Mouse (Mus musculus) CH12.LX (cell line): ENCODE measurements around the gene Nfia. TPM values are rescaled to one million over a fixed set of nuclear protein-coding genes. Genes with fewer than 3 reads are reported as not detected.

Experiments used
- DNase-seq: peaks from one replicate; pipeline ENCODE4 v3.0.0-alpha.2; 2013; ENCODE audit errors: extremely low read depth
- H3K27ac ChIP-seq: 2 replicates; pipeline ENCODE4 v1.5.1; 2012; ENCODE audit warnings: low read depth, mild to moderate bottlenecking, control low read depth, moderate library complexity; ENCODE audit not compliant: insufficient read depth
- H3K27me3 ChIP-seq: replicated peaks from 2 replicates; pipeline ENCODE3; 2012; ENCODE audit warnings: inconsistent platforms
- H3K36me3 ChIP-seq, 2 experiments: replicated peaks in 1 of 2; 2 replicates each; pipeline versions ENCODE3 to v1.6.1; 2012; ENCODE audit warnings: inconsistent platforms in 1 of 2, low read length in 1 of 2, mild to moderate bottlenecking in 1 of 2, mixed read lengths in 1 of 2, moderate library complexity in 1 of 2; ENCODE audit not compliant: control insufficient read depth in 1 of 2, insufficient read depth in 1 of 2
- H3K4me1 ChIP-seq, 2 experiments: 2 replicates each; pipeline ENCODE4 v1.6.1; 2012; ENCODE audit warnings: inconsistent platforms in 1 of 2, moderate library complexity in 1 of 2; ENCODE audit not compliant: insufficient read depth in 2 of 2, control insufficient read depth in 1 of 2
- H3K4me2 ChIP-seq: 2 replicates; pipeline ENCODE4 v1.6.1; 2012; ENCODE audit warnings: low read depth, mild to moderate bottlenecking, control low read depth; ENCODE audit not compliant: poor library complexity, insufficient read depth, severe bottlenecking
- H3K4me3 ChIP-seq, 3 experiments: fragments of 150-350 bp in 1 of 3; sonication (generic) in 1 of 3; replicated peaks in 1 of 3; 2 replicates each; pipeline versions ENCODE3 to v1.5.1; 2011 to 2012; ENCODE audit warnings: low read depth in 2 of 3, low read length in 2 of 3, mild to moderate bottlenecking in 2 of 3, moderate library complexity in 2 of 3, control low read depth in 1 of 3, improper control_type of control experiment in 1 of 3, inconsistent platforms in 1 of 3, mixed read lengths in 1 of 3; ENCODE audit not compliant: poor library complexity in 1 of 3
- H3K79me2 ChIP-seq: replicated peaks from 2 replicates; pipeline ENCODE4 v1.6.1; 2012; ENCODE audit warnings: mild to moderate bottlenecking, moderate library complexity; ENCODE audit not compliant: control insufficient read depth, poor library complexity, insufficient read depth, severe bottlenecking; ENCODE audit errors: extremely low read depth
- H3K9ac ChIP-seq: 2 replicates; pipeline ENCODE4 v1.6.1; 2012; ENCODE audit warnings: low read depth, mild to moderate bottlenecking, control low read depth, moderate library complexity; ENCODE audit not compliant: insufficient read depth
- H3K9me3 ChIP-seq: replicated peaks from 2 replicates; pipeline ENCODE3; 2012; ENCODE audit warnings: low read length, inconsistent platforms, mixed read lengths
- BHLHE40 ChIP-seq: IDR thresholded peaks from 2 replicates; pipeline ENCODE4 v1.6.1; 2011; ENCODE audit warnings: mild to moderate bottlenecking, low read depth, low read length, improper control_type of control experiment
- CHD2 ChIP-seq: IDR thresholded peaks from 2 replicates; pipeline ENCODE4 v1.6.1; 2011; ENCODE audit warnings: low read length, improper control_type of control experiment
- E2F4 ChIP-seq: IDR thresholded peaks from 2 replicates; pipeline ENCODE4 v1.6.1; 2011; ENCODE audit warnings: low read depth, low read length, improper control_type of control experiment; ENCODE audit not compliant: insufficient replicate concordance
- ELF1 ChIP-seq: IDR thresholded peaks from 2 replicates; pipeline ENCODE4 v1.6.1; 2014; ENCODE audit warnings: low read depth, mild to moderate bottlenecking, inconsistent platforms, low read length, improper control_type of control experiment
- EP300 ChIP-seq: IDR thresholded peaks from 2 replicates; pipeline ENCODE4 v1.6.1; 2011; ENCODE audit warnings: low read length, improper control_type of control experiment
- KAT2A ChIP-seq: IDR thresholded peaks from 2 replicates; pipeline ENCODE4 v1.6.1; 2012; ENCODE audit warnings: low read length, improper control_type of control experiment, inconsistent platforms; ENCODE audit not compliant: insufficient replicate concordance
- MAX ChIP-seq: IDR thresholded peaks from 2 replicates; pipeline ENCODE4 v1.6.1; 2011; ENCODE audit warnings: low read length, improper control_type of control experiment
- MAZ ChIP-seq: IDR thresholded peaks from 2 replicates; pipeline ENCODE4 v1.6.1; 2012; ENCODE audit warnings: low read depth, mild to moderate bottlenecking, inconsistent platforms, low read length, improper control_type of control experiment, moderate library complexity
- MEF2A ChIP-seq: IDR thresholded peaks from 2 replicates; pipeline ENCODE4 v1.6.1; 2014; ENCODE audit warnings: low read depth, mild to moderate bottlenecking, inconsistent platforms, low read length, improper control_type of control experiment, borderline replicate concordance
- MXI1 ChIP-seq: IDR thresholded peaks from 2 replicates; pipeline ENCODE4 v1.6.1; 2011; ENCODE audit warnings: mild to moderate bottlenecking, low read depth, low read length, improper control_type of control experiment
- POLR2A ChIP-seq: IDR thresholded peaks from 2 replicates; pipeline ENCODE4 v1.6.1; 2011; ENCODE audit warnings: low read depth, mild to moderate bottlenecking, improper control_type of control experiment, low read length
- RAD21 ChIP-seq: IDR thresholded peaks from 2 replicates; pipeline ENCODE4 v1.6.1; 2011; ENCODE audit warnings: low read depth, mild to moderate bottlenecking, low read length, improper control_type of control experiment, moderate library complexity
- SIN3A ChIP-seq: IDR thresholded peaks from 2 replicates; pipeline ENCODE4 v1.6.1; 2012; ENCODE audit warnings: low read length, improper control_type of control experiment, inconsistent platforms
- USF1 ChIP-seq: IDR thresholded peaks from 2 replicates; pipeline ENCODE4 v1.6.1; 2014; ENCODE audit warnings: low read depth, mild to moderate bottlenecking, inconsistent platforms, low read length, improper control_type of control experiment
- ZC3H11A ChIP-seq: IDR thresholded peaks from 2 replicates; pipeline ENCODE4 v1.6.1; 2012; ENCODE audit warnings: low read depth, mild to moderate bottlenecking, inconsistent platforms, low read length, improper control_type of control experiment
- ZMIZ1 ChIP-seq: IDR thresholded peaks from 2 replicates; pipeline ENCODE4 v1.6.1; 2012; ENCODE audit warnings: low read depth, mild to moderate bottlenecking, inconsistent platforms, low read length, improper control_type of control experiment
- ZNF384 ChIP-seq: IDR thresholded peaks from 2 replicates; pipeline ENCODE4 v1.6.1; 2012; ENCODE audit warnings: low read depth, low read length, improper control_type of control experiment, inconsistent platforms
- dilution Hi-C: fragments of 300-500 bp; cut with MboI; formaldehyde crosslinking; loops from 2 replicates; pipeline ENCODE4 v1.14.3; 2020; ENCODE audit warnings: low sequenced_read_pairs; ENCODE audit not compliant: extremely low pct_unique_long_range_greater_than_20kb, extremely low pct_ligation_motif_present
- in situ Hi-C: fragments of 300-500 bp; cut with MboI; formaldehyde crosslinking; loops from 3 replicates; pipeline ENCODE4 v1.14.3; 2019; ENCODE audit warnings: low sequenced_read_pairs, low pct_ligation_motif_present, low pct_unique_long_range_greater_than_20kb, mixed read lengths
- polyA plus RNA-seq: library from polyadenylated mRNA; unstranded; fragments of >175 nt; gene quantifications from 2 replicates; pipeline ENCODE4 v1.2.1, GENCODE M21; 2012; ENCODE audit warnings: low read depth; ENCODE audit not compliant: insufficient read length
- total RNA-seq, 2 experiments: library from RNA; depleted of rRNA; stranded (reverse); fragments of 300-350 nt in 1 of 2; fragments of >200 nt in 1 of 2; gene quantifications; 2 replicates each; pipeline ENCODE4 v1.2.3; 2012 to 2014

Nfia gene
- total and polyA plus RNA-seq, 3 experiments: not detected

- H3K9ac ChIP-seq: no peak overlapping the region
- no peaks in the 10 kb centered on the region for H3K4me1 ChIP-seq
- DNase-seq: no peak
- no peaks in the 10 kb centered on the region for H3K36me3 ChIP-seq
- H3K27me3 ChIP-seq: no peaks in the 10 kb centered on the region
- in situ Hi-C loops: no loop called here
- H3K4me2 ChIP-seq: no peak overlapping the region
- peaks cover 76% of the 10 kb centered on the region for H3K9me3 ChIP-seq
- no peaks in the 10 kb centered on the region for H3K79me2 ChIP-seq
- dilution Hi-C loops: no loop called here
- H3K27ac ChIP-seq: no peak overlapping the region
- H3K4me3 ChIP-seq: no peak overlapping the region
- TF ChIP-seq ZMIZ1 (no peak), ZC3H11A (no peak), ELF1 (no peak), MAX (no peak), MXI1 (no peak), MEF2A (no peak), USF1 (no peak), SIN3A (no peak), MAZ (no peak)
These were observed 88.3 kb downstream of the Nfia start for GRCm38 (mm10) chr4:97860791-97861344.

- H3K9me3 ChIP-seq: peaks cover 65% of the 10 kb centered on the region
- no peak overlapping the region for H3K27ac ChIP-seq
- no peak overlapping the region for H3K9ac ChIP-seq
- TF ChIP-seq ZC3H11A (no peak), USF1 (no peak), EP300 (no peak), MAZ (no peak), POLR2A (no peak), MEF2A (no peak), ZNF384 (no peak), RAD21 (no peak), KAT2A (no peak), E2F4 (no peak), CHD2 (no peak), BHLHE40 (no peak)
- in situ Hi-C loops (no loop called here), dilution Hi-C loops (no loop called here)
- no peaks in the 10 kb centered on the region for H3K79me2 ChIP-seq
- no peaks in the 10 kb centered on the region for H3K4me1 ChIP-seq
- H3K4me3 ChIP-seq: no peak overlapping the region
- no peaks in the 10 kb centered on the region for H3K27me3 ChIP-seq
- no peaks in the 10 kb centered on the region for H3K36me3 ChIP-seq
- H3K4me2 ChIP-seq: no peak overlapping the region
- DNase-seq: no peak
These were observed 89.8 kb downstream of the Nfia start for GRCm38 (mm10) chr4:97862379-97862778.
